Mouse (Mus musculus): ENCODE measurements around the gene Osbpl11. TPM values are rescaled to one million over a fixed set of nuclear protein-coding genes. Genes with fewer than 3 reads are reported as not detected.
A peak's percentile ranks its signal among the peaks of the same experiment; 100 is the strongest.
"Not testable (repeated sequence)": the region's sequence is repeated elsewhere in the genome, so short reads cannot be mapped to it uniquely, and the experiment has no call there.

The Osbpl11 gene
- polyA plus RNA-seq, 1 experiment from 2014 or later: 23.8 TPM

DNA sequence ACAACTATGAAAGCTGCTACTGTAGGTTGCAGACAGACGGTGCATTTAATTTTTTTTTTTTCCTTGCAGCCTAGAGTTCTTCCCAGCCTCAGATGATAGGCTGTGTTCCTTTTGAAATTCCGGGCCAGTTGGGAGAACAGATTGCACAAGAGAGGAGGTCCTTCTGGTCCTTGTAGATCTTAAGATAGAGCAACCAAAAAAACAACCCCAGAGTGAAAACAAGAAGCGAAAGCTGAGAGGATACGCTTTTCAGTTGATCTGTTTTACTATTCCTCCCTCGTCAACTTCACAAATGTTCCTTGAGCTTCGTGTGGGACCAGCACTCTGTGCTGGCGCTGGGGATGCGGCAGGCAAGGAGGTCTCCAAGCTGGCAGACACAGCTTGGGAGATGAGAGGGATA lies 33.3 kb upstream of the Osbpl11 start:
- DNase-seq (ENCODE audit: low spot score): no peak
- H3K4me3 ChIP-seq (ENCODE audit: low read depth, low read length): no peak overlapping the region
- H3K4me1 ChIP-seq (ENCODE audit: control insufficient read depth, insufficient read depth, low read length): no peaks in the 10 kb centered on the region
- no peak overlapping the region for H3K27ac ChIP-seq (replicated peaks; ENCODE audit: low read depth, low read length)
- no peaks in the 10 kb centered on the region for H3K27me3 ChIP-seq (ENCODE audit: control insufficient read depth, insufficient read depth, low read length)
- H3K9ac ChIP-seq (replicated peaks; ENCODE audit: low read length): no peak overlapping the region
- H3K36me3 ChIP-seq (replicated peaks; ENCODE audit: control insufficient read depth, insufficient read depth, low read depth, low read length): no peaks in the 10 kb centered on the region
- WGBS: 76% methylated on average over 8 of the region's 8 CpGs
- H3K4me2 ChIP-seq (ENCODE audit: low read depth, low read length): no peak overlapping the region
- no peak for ATAC-seq (replicated peaks; ENCODE audit: insufficient number of reproducible peaks, low FRiP score, low TSS enrichment, low read depth)
- no peaks in the 10 kb centered on the region for H3K9me3 ChIP-seq (replicated peaks; ENCODE audit: control insufficient read depth, low read length)

DNA sequence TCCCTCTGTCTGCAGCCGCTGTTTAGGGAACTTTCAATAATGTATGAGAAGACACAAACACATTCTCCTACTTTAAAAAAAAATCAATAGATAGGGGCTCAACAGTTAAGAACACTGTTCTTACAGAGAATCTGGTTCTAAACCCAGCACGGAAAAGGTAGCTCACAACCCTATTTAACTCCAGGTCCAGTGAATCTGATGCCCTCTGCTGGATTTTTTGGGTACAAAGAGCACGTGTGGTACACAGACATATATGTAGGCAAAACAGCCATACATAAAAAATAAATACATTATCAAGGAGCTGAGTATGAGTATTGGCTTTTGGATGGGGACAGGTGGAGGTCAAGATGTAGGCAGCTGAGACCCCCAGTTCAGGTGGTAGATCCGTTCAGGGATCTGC lies 29.9 kb upstream of the Osbpl11 start:
- Histone ChIP-seq H3K9me3 (replicated peaks; ENCODE audit: control insufficient read depth, low read length) (no peaks in the 10 kb centered on the region), H3K27ac (replicated peaks; ENCODE audit: low read depth, low read length) (no peak overlapping the region), H3K4me2 (ENCODE audit: low read depth, low read length) (no peak overlapping the region), H3K4me3 (ENCODE audit: low read depth, low read length) (no peak overlapping the region), H3K4me1 (ENCODE audit: control insufficient read depth, insufficient read depth, low read length) (no peaks in the 10 kb centered on the region), H3K27me3 (ENCODE audit: control insufficient read depth, insufficient read depth, low read length) (no peaks in the 10 kb centered on the region), H3K9ac (replicated peaks; ENCODE audit: low read length) (no peak overlapping the region), H3K36me3 (replicated peaks; ENCODE audit: control insufficient read depth, insufficient read depth, low read depth, low read length) (no peaks in the 10 kb centered on the region)
- no peak for ATAC-seq (replicated peaks; ENCODE audit: insufficient number of reproducible peaks, low FRiP score, low TSS enrichment, low read depth)
- peak; percentile 77 for DNase-seq (ENCODE audit: low spot score)
- 50% methylated on average over 4 of the region's 4 CpGs for WGBS

DNA sequence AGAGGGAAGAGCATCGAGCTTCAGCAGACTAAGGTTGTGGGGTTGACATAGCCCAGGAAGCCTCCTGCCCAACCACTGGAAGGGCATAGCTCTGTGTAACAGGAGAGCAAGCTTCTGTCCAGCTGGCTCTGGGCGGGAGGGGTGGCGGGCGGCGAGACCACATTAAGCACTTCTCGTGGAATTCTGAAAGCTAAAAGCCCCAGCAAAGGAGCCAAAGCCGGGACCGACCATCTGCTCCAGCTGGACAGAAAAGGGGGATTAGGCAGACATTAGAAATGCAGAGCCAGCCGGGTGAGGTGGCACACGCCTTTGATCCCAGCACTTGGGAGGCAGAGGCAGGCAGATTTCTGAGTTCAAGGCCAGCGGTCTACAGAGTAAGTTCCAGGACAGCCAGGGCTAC lies 26.9 kb upstream of the Osbpl11 start:
- H3K4me2 ChIP-seq (ENCODE audit: low read depth, low read length): no peak overlapping the region
- no peak for ATAC-seq (replicated peaks; ENCODE audit: insufficient number of reproducible peaks, low FRiP score, low TSS enrichment, low read depth)
- WGBS: 90% methylated on average over 11 of the region's 11 CpGs
- no peak overlapping the region for H3K27ac ChIP-seq (replicated peaks; ENCODE audit: low read depth, low read length)
- DNase-seq (ENCODE audit: low spot score): no peak
- H3K9me3 ChIP-seq (replicated peaks; ENCODE audit: control insufficient read depth, low read length): no peaks in the 10 kb centered on the region
- H3K4me1 ChIP-seq (ENCODE audit: control insufficient read depth, insufficient read depth, low read length): no peaks in the 10 kb centered on the region
- H3K9ac ChIP-seq (replicated peaks; ENCODE audit: low read length): no peak overlapping the region
- H3K27me3 ChIP-seq (ENCODE audit: control insufficient read depth, insufficient read depth, low read length): no peaks in the 10 kb centered on the region
- no peaks in the 10 kb centered on the region for H3K36me3 ChIP-seq (replicated peaks; ENCODE audit: control insufficient read depth, insufficient read depth, low read depth, low read length)
- H3K4me3 ChIP-seq (ENCODE audit: low read depth, low read length): no peak overlapping the region

DNA sequence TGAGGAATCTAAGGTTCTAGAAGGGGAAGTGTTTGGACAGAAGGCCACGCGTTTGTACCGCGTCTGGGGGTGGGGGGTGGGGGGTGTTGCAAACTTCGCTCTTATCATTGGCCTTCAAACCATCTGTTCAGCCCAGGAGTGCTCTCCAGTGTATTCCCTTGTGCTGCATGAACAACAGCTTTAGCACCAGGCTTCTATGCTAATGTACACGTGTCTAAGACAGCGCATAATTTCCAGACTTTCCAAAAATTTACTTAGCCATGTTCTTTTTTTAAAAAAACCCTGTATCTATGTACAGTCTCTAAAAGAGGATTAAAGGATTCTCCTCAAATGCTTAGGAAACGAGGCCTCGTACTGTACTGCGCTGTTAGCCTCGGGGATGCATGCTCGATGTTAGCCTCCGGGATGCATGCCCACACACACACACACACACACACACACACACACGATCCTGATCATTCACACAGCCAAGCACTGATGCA lies 26.2 kb upstream of the Osbpl11 start:
- 92% methylated on average over 14 of the region's 14 CpGs for WGBS
- no peaks in the 10 kb centered on the region for H3K9me3 ChIP-seq (replicated peaks; ENCODE audit: control insufficient read depth, low read length)

DNA sequence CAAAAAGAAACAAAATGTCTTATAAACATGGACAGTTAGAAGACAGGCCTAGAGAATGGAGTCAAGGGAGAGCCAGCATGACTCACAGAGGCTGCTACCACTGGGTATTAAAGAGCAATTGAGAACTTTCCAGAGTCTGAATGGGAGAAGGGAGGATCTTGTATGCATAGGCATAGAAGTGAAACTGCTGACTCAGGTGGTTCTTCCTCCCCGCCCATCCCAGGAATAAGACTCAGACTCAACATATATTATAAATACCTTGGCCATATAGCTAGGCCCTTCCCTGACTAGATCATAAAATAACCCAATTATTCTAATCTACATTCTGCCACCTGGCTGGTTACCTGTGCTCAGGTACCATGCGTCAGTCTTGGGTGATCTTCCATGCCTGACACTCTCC lies 25.5 kb upstream of the Osbpl11 start:
- Histone ChIP-seq H3K27me3 (ENCODE audit: control insufficient read depth, insufficient read depth, low read length) (no peaks in the 10 kb centered on the region), H3K36me3 (replicated peaks; ENCODE audit: control insufficient read depth, insufficient read depth, low read depth, low read length) (no peaks in the 10 kb centered on the region), H3K4me2 (ENCODE audit: low read depth, low read length) (no peak overlapping the region), H3K9me3 (replicated peaks; ENCODE audit: control insufficient read depth, low read length) (no peaks in the 10 kb centered on the region), H3K4me1 (ENCODE audit: control insufficient read depth, insufficient read depth, low read length) (no peaks in the 10 kb centered on the region), H3K9ac (replicated peaks; ENCODE audit: low read length) (no peak overlapping the region), H3K27ac (replicated peaks; ENCODE audit: low read depth, low read length) (no peak overlapping the region), H3K4me3 (ENCODE audit: low read depth, low read length) (no peak overlapping the region)
- no peak for DNase-seq (ENCODE audit: low spot score)
- 96% methylated on average over 2 of the region's 2 CpGs for WGBS
- no peak for ATAC-seq (replicated peaks; ENCODE audit: insufficient number of reproducible peaks, low FRiP score, low TSS enrichment, low read depth)

More for the DNA sequence above, 26.2 kb upstream of the Osbpl11 start:
- Histone ChIP-seq H3K27ac (replicated peaks; ENCODE audit: low read depth, low read length) (no peak overlapping the region), H3K4me2 (ENCODE audit: low read depth, low read length) (no peak overlapping the region), H3K4me1 (ENCODE audit: control insufficient read depth, insufficient read depth, low read length) (no peaks in the 10 kb centered on the region), H3K4me3 (ENCODE audit: low read depth, low read length) (no peak overlapping the region), H3K36me3 (replicated peaks; ENCODE audit: control insufficient read depth, insufficient read depth, low read depth, low read length) (no peaks in the 10 kb centered on the region), H3K27me3 (ENCODE audit: control insufficient read depth, insufficient read depth, low read length) (no peaks in the 10 kb centered on the region), H3K9ac (replicated peaks; ENCODE audit: low read length) (no peak overlapping the region)
- DNase-seq (ENCODE audit: low spot score): no peak
- ATAC-seq (replicated peaks; ENCODE audit: insufficient number of reproducible peaks, low FRiP score, low TSS enrichment, low read depth): no peak

DNA sequence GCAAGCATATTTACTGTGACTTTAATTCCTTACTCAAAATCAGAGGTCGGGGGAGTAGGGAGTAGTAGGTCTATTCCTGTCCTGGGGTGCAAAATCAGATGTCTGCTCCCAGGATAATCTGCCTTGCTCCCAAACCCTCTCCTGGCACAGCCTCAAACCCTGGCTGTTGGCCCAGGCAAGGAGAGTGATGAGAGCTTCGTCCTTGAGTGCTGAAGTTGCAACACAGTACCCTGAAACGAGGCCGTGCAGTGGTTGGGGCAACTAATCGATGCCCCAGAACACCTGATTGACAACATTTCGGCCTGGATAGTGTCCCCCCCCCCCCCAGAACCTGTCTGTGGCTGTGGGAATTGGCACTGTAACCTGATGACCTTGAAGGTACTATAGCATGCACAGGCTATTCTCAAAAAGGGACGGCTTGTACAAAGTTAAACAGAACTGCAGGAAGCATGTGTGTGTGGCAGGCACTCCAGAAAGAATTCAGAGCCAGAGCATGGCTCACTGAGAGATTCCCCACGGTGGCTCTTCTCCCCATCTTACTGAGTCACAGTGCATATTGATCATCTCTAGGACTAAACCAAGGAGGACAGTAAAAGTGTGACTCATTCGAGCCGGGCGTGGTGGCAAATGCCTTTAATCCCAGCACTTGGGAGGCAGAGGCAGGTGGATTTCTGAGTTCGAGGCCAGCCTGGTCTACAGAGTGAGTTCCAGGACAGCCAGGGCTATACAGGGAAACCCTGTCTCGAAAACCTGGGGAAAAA lies 21.4 kb upstream of the Osbpl11 start:
- H3K4me1 ChIP-seq (ENCODE audit: control insufficient read depth, insufficient read depth, low read length): no peaks in the 10 kb centered on the region
- H3K9me3 ChIP-seq (replicated peaks; ENCODE audit: control insufficient read depth, low read length): no peaks in the 10 kb centered on the region
- ATAC-seq (replicated peaks; ENCODE audit: insufficient number of reproducible peaks, low FRiP score, low TSS enrichment, low read depth) (no peak), DNase-seq (ENCODE audit: low spot score) (no peak)
- H3K4me3 ChIP-seq (ENCODE audit: low read depth, low read length): no peak overlapping the region
- 84% methylated on average over 13 of the region's 13 CpGs for WGBS
- H3K27ac ChIP-seq (replicated peaks; ENCODE audit: low read depth, low read length): no peak overlapping the region
- no peak overlapping the region for H3K4me2 ChIP-seq (ENCODE audit: low read depth, low read length)
- no peaks in the 10 kb centered on the region for H3K27me3 ChIP-seq (ENCODE audit: control insufficient read depth, insufficient read depth, low read length)
- no peaks in the 10 kb centered on the region for H3K36me3 ChIP-seq (replicated peaks; ENCODE audit: control insufficient read depth, insufficient read depth, low read depth, low read length)
- H3K9ac ChIP-seq (replicated peaks; ENCODE audit: low read length): no peak overlapping the region

DNA sequence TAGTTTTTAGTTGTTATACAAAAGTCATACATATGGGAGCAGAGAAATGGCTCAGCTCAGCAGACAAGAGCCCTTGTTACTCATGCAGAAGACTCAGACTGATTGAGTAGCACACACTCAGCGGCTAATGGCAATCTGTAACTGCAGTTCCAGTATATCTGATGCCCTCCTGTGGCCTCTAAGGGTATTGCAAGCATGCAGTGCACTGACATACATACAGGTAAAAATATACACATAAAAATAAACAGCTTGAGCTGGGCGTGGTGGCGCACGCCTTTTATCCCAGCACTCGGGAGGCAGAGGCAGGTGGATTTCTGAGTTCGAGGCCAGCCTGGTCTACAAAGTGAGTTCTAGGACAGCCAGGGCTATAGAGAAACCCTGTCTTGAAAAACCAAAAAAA lies 18.6 kb upstream of the Osbpl11 start:
- H3K4me3 ChIP-seq (ENCODE audit: low read depth, low read length); H3K9me3 ChIP-seq (replicated peaks; ENCODE audit: control insufficient read depth, low read length); H3K27me3 ChIP-seq (ENCODE audit: control insufficient read depth, insufficient read depth, low read length); H3K4me1 ChIP-seq (ENCODE audit: control insufficient read depth, insufficient read depth, low read length); ATAC-seq (replicated peaks; ENCODE audit: insufficient number of reproducible peaks, low FRiP score, low TSS enrichment, low read depth); H3K4me2 ChIP-seq (ENCODE audit: low read depth, low read length); H3K27ac ChIP-seq (replicated peaks; ENCODE audit: low read depth, low read length); H3K36me3 ChIP-seq (replicated peaks; ENCODE audit: control insufficient read depth, insufficient read depth, low read depth, low read length); H3K9ac ChIP-seq (replicated peaks; ENCODE audit: low read length): not testable (repeated sequence)
- peak; percentile 64 for DNase-seq (ENCODE audit: low spot score)
- 53% methylated on average over 6 of the region's 6 CpGs for WGBS

DNA sequence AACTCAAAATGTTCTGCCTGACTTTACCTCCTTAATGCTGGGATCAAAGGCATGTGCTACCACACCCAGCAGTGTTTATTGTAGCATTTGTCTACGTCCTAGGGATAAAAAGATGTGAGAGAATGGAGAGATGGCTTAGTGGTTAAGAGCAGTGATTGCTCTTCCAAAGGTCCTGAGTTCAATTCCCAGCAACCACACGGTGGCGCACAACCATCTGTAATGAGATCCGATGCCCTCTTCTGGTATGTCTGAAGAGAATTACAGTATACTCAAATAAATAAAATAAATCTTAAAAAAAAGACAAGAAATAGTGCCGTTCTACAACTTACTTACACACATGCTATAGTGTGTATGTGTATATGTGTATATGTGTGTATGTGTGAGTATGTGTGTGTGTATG lies 17.3 kb upstream of the Osbpl11 start:
- Histone ChIP-seq H3K36me3 (replicated peaks; ENCODE audit: control insufficient read depth, insufficient read depth, low read depth, low read length) (no peaks in the 10 kb centered on the region), H3K4me3 (ENCODE audit: low read depth, low read length) (no peak overlapping the region), H3K4me2 (ENCODE audit: low read depth, low read length) (no peak overlapping the region), H3K9ac (replicated peaks; ENCODE audit: low read length) (no peak overlapping the region), H3K27ac (replicated peaks; ENCODE audit: low read depth, low read length) (no peak overlapping the region), H3K9me3 (replicated peaks; ENCODE audit: control insufficient read depth, low read length) (no peaks in the 10 kb centered on the region), H3K27me3 (ENCODE audit: control insufficient read depth, insufficient read depth, low read length) (no peaks in the 10 kb centered on the region), H3K4me1 (ENCODE audit: control insufficient read depth, insufficient read depth, low read length) (no peaks in the 10 kb centered on the region)
- ATAC-seq (replicated peaks; ENCODE audit: insufficient number of reproducible peaks, low FRiP score, low TSS enrichment, low read depth) (no peak), DNase-seq (ENCODE audit: low spot score) (no peak)
- 41% methylated on average over 5 of the region's 5 CpGs for WGBS

All from embryonic facial prominence, embryonic 11.5 days (tissue).